Mouse (Mus musculus) layer of hippocampus, adult 11-12 months (tissue): ENCODE data around the gene Atxn2.
A peak's percentile ranks its signal among the peaks of the same experiment; 100 is the strongest.
"Not testable (repeated sequence)": the region's sequence is repeated elsewhere in the genome, so short reads cannot be mapped to it uniquely, and the experiment has no call there.

ENCODE experiments used
- DNase-seq: peaks from one replicate; pipeline ENCODE4 v3.0.0; 2022; ENCODE audit warnings: low spot score

Gene Atxn2

DNA sequence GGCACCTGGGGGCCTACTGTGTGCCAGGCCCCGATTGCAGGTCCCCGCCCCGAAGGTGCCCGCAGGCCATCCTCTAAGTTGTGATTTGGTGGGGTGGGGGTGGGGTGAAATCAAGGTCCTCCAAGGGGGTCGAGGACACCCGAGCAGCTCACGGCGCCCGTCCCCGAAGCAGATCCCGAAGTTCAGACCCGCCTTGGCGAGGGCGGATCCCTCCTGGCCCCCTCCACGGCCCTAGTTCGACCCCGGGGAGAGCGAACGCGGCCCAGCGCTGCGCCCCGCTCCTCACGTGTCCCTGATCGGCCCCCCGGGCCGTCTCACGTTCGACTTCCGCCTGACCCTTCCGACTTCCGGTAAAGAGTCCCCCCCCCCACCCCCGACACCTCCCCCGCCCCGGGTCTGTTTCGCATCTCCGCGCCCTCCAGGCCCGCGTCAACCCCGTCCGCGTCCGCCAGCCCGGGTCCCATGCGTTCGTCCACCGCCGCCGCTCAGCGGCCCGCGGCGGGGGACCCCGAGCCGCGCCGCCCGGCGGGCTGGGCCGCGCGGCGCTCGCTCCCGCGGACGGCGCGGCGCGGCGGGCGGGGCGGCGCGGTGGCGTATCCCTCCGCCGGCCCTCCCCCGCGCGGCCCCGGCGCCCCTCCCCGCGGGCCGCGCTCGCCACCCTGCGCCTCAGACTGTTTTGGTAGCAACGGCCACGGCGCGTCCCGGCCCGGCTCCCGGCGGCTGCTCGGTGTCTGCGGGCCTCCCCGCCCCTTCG is at the start of gene Atxn2:
Gene Atxn2, plus strand, starts transcription at position 164 of the 754 bp plus-strand sequence.
- DNase-seq, result peak; percentile 81

DNA sequence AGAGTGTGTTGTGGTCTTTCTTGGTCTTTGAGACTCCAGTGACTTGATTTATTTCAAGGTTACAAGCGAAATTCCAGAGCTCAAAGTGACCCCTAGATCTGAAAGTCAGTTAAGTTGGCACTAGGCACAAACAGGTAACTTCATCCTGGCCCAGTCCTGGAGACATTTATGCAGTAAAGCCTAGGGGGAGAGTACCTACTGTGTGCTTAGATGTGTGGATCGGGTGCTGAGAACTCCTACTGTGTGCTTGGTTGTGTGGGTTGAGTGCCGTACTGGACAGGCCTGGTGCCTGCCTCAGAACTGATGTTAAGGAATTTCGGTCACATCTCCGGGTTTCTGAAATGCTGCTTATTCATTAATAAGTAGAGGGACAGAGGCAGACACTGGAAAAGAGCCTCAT is 49.6 kb upstream of the Atxn2 start:
- no peak for DNase-seq

DNA sequence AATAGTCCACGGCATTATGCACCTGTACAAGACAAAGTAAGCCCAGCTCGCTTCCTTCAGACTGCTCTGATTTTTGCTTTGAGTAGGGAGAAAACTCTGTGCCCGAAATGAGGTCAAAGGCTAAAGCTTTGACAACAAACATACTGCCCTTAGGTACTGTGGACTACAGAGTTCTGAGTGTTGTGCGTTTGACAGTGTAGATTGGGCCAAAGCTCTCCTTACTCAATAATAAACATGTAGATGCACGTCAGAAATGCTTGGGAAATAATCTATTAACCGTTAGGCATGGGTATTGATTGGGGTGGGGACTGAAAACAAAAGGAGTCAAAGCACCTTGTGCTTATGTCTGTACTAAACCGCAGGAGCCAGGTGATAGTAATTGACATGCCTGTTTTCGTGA is 47.7 kb upstream of the Atxn2 start:
- DNase-seq, result no peak

DNA sequence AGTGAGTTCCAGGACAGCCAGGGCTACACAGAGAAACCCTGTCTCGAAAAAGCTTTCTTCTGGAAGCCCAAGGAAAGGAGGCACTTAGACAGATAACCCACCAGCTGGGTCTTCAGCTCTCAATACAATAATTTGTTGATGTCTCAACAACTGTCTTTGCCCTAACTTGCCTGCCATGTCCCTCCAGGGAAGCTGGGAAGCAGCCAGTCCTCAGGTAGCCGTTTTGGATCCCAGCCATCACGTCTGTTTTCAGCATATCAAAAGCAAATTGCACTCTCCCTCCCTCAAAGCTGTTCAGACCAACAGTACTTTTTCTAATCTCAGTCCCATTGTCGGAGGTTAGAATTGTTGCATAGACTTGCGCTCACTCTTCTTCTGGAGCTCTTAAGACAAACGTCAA is 47.1 kb upstream of the Atxn2 start:
- DNase-seq, result no peak

DNA sequence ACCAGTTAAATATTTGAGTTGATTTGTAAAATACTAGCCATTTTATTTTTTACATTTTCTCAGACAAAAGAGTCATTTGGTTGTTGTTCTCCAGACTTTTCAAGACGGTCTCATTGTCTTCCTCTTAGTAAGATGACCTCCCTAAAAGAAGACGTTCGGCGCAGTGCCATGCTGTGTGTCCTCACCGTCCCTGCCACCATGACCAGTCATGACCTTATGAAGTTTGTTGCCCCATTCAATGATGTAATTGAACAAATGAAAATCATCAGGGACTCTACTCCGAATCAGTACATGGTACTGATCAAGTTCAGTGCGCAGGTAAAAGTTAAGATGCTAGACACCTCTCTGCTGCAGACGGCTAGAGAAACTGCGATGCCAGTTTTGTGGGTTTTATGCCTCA is 46.2 kb upstream of the Atxn2 start:
- DNase-seq, result no peak

DNA sequence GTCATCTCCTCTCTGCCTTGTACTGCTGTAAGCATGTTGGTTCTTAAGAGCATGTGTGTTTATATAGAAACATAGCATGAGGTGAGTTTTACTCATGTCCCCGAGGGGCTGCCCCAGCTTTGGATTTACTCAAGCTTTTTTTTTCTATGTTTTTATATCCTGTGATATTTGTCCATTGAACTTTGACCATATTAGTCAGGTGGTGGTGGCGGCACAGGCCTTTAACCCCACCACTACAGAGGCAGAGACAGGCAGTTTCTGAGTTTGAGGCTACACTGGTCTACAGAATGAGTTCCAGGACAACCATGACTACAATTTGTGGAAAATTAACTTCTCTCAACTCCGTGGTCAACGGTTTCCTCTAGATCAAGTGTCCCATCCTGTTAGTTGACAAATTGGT is 44.1 kb upstream of the Atxn2 start:
- DNase-seq, result no peak

DNA sequence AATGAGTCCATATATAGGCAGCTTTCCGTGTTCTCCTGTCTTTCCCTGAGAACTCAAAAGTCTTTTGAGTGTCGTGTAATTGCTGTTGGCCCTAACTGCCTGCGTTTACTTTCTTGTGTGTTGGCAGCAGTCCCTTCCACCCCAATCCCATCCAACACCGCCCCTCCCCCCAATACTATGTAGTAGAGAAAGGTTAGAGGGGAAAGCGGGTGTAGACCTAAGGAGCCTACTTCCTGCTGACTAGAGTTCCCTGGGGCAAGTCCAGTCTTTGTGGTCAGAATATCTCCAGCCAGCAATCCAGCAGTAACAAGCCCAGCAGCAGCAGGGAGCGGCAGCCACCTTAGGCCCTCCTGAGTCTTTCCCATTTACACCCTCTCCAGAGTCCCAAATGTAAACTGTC is 42.7 kb upstream of the Atxn2 start:
- DNase-seq, result no peak

DNA sequence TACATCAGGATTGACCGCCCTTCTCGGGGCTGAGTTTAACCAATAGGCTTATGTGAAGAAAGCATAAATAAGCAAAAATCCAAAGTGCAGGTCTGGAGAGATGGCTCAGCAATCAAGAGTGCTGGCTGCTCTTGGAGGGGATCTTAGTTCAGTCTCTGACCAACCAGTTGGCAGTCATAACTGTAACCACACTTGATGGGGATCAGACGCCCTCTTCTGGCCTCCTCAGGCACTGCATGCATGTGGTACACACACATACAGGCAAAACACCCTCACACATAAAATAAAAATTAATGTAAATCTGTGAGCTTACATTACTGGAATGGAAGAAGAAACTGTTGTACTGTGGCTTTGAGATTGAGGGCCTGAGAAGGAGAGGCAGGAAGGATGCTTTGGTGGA is 40.7 kb upstream of the Atxn2 start:
- DNase-seq, result no peak

DNA sequence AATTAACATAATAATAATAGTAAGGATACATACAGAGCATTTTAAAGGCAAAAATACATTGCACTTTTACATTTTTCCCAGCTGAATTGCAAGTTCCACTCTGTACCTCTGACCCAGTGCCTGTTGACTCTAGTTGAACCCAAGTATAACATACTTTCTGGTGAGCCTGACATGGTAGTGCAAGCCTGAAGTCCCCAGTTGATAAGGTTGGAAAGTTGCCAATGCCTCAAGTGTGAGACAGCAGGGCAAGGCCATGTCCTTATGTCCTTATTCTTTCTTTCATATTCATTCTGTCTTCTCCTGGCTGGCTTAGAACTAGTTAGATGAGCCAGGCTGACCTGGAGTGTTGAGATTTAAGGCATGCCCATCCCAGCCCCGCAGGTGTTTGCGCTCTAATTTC is 28.9 kb upstream of the Atxn2 start:
- no peak for DNase-seq

DNA sequence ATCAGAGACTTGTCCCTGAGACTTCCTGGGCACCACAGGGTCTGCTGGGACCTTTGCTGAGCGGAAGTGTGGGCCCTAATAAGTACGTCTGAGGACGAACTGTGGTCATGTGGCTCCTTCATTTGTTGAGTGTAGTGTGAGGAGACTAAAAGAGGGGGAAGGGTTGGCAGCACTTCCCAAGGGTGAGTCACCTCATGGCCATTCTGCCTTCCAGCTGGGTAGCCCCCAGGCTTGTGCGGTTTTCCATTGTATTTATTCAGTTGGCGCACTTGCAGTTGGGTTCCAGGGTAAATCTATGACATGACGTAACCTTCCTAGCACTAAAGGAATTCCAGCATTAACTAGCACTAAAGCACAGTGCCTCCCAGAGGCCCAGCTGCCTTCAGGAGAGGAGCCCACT is 25.6 kb upstream of the Atxn2 start:
- no peak for DNase-seq

DNA sequence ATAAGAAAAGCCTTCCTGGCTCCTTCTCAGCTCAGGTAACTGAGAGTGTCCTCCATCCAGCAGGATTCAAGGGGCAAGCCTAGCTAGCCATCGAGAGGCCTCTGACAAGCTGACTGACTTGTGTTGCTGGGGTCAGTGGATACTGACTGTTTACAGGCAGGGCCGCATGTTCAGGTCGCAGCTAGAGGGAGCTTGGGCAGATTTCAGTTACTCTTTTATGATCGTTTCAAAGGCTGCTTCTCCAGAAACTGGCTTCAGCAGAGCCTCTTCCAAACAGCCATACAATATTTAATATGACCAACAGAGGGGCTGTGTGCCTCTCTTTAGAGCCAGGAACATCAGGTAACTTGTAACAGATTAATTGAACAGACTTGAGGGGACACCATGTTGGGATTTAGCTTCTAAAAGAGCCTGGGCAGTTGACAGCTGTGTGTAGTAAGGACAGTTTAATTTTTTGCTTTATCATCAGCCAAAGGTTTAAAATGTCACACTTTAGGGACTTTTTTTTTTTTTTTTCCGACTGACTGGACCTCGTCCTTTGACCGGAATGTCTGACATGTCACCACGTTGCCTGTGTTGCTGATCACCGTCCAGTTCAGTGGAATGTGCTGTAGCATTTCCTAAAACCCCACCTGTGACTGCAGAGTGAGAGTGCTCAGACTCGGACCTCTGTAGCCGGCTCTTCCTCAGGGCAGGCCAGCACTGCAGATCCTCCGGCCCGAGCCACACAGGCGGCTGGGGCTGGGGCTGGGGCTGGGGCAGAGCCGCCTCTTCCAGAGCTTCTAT is 24.8 kb upstream of the Atxn2 start:
- DNase-seq, result no peak

DNA sequence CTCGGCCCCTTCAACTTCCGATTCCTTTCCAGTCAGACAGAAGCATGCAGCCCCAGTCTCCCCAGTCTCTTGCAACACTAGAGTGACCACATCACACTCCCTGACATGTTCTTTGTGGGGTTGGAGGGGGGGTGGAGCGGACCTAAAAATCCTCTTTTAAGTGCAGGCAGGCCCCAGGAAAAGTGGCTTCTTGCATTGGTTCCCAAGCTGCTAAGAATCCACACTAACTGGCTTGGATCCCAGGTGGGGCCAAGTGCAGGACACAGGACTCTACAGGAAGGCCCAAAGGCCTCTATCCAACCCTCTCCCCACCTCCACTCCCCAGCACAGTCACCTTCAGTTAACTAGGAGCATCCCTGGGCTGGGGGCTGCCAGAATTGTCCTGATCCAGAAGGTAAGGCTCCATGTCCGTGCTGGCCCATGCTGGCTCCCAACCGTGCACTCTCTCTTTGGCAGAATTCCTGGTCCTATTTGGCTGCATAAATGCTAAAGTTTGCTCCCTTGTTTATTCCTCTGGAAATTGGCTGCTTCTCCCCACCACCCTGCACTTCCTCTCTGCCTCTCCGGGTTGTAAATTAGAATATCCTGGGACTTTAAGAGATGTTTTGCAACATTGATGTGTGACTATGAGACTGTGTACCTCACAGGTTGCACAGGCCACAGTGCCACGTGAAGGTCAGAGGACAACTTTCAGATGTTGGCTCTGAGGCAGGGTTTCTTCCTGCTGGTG is 20.5 kb upstream of the Atxn2 start:
- DNase-seq, result no peak

DNA sequence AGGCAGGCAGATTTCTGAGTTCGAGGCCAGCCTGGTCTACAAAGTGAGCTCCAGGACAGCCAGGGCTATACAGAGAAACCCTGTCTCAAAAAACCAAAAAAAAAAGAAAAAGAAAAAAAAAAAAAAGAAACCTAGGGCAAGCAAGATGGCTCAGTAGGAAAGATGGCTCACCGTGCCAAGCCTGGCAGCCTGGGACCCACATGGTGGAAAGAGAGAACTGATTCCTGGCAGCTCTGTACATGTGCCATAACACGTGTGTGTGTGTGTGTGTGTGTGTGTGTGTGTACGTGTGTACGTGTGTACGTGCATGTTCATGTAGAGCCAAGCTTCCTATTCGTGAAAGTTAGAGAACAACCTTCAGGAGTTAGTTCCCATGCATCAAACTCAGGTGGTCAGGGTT is 19.7 kb upstream of the Atxn2 start:
- DNase-seq, result not testable (repeated sequence)

DNA sequence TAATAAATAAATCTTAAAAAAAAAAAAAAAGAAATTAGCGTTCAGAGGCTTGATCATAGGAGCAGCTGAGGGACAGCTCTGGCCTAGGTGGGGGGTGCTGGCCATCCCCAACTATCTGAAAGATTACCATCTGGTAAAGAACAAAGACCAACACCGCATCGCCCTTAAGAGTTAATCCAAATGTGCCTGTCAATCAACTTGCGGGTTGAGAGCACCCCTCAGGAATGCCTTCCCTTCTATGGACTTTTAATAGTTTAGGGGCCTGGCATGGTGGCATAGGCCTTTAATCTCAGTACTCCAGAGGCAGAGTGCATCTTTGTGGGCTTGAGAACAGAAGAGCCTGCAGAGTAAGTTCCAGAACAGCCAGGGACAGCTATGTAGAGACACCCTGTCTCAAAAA is 18.2 kb upstream of the Atxn2 start:
- no peak for DNase-seq

DNA sequence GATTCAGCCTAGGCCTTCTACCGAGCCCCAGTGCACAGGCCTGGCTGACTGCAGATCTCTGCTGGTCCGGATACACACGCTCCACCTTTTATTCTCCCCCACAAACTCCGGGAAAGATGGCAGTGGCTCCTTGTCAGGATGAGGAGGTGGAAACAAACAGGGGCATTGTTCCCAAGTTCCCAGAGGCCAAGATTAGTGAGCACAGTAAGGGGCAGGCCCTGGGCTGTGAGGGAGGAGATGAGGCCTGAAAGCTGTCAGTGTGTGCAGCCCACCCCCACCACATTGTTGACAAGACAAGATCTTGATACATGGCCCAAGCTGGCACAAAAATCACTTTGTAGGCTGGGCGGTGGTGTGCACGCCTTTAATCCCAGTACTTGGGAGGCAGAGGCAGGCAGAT is 14.4 kb upstream of the Atxn2 start:
- DNase-seq, result no peak

DNA sequence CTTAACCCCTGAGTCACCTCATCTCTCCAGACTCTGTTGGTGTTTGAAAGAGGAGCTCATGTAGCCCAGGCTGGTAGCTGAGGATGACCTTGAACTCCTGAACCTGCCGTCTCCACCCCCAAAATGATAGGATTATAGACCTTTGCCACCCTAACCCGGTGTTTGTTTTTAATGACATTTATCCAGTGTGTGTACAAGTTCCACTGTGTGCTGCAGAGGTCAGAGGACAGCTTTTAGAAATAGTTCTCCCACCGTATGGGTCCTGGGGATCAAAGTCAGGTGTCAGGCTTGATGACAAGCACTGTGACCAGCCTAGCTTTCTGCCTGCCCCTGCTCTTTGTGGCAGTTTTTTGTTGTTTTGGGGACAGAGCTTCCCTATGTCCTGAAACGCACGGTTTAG is 11.2 kb upstream of the Atxn2 start:
- no peak for DNase-seq

DNA sequence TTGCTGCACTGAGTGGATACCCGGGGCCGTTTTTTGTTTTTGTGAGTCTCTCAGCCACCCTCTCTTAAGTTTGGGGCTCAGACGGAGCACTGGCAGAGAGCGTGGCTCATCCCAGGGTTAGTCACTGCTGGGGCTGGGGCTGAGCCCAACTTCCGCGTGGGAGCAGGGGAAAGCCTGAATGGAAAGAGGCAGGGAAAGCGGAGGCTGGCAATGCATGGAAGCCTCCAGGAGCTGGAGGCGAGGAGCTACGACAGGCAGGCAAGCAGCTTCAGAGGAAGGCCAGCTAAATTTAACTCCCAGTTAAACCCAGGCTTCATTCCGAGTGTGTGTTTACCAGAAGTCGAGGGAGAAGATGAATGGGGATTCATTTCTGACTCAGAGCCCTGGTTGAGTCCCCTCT is 10.6 kb upstream of the Atxn2 start:
- peak; percentile 46 for DNase-seq

DNA sequence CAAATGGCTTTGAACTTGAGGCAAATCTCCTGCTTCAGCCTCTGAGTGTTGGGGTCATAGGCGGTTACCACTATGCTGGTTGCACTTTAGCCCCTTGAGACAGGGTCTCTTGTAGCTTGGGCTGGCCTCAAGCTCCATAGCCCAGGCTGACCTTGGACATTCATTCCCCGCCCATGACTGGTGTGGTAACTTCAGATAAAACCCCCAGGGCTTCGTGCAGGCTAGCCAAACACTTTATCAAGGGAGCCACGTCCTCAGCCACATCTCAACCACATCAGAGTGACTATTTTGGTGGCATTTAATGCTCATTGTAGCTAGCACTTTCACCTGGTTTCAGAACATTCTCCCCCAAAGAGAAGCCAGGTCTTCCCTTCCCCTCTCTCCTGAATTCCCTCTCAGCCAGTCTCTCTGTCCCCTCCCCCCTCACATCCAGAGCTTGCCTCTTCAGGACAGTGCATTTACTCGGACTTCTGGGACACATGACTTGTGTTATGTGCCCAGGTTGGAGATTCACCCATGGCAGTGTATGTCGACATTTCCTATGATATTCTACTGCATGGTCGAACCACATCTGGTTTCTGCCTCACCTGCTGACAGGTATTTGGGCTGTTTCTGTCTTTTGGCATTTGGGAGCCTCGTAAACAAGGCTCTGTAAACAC is 9.9 kb upstream of the Atxn2 start:
- DNase-seq, result no peak

DNA sequence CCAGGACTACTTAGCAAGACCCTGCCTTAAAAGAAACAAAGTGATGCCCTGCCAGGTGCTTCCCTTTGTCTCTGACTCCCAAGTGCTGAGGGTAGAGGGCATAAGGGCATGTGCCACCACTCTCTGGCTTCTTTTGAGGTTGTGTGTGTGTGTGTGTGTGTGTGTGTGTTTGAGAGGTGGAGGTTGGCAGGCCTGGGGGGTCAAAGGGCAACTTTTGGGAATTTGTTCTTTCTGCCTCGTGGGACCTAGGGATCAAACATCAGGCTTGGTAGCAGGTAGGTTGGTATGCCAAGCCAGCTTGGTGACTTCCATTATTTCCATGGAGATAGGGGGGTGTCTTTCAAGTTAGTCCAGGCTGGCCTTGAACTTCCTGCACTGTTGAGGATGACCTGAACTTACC is 7.8 kb upstream of the Atxn2 start:
- no peak for DNase-seq

DNA sequence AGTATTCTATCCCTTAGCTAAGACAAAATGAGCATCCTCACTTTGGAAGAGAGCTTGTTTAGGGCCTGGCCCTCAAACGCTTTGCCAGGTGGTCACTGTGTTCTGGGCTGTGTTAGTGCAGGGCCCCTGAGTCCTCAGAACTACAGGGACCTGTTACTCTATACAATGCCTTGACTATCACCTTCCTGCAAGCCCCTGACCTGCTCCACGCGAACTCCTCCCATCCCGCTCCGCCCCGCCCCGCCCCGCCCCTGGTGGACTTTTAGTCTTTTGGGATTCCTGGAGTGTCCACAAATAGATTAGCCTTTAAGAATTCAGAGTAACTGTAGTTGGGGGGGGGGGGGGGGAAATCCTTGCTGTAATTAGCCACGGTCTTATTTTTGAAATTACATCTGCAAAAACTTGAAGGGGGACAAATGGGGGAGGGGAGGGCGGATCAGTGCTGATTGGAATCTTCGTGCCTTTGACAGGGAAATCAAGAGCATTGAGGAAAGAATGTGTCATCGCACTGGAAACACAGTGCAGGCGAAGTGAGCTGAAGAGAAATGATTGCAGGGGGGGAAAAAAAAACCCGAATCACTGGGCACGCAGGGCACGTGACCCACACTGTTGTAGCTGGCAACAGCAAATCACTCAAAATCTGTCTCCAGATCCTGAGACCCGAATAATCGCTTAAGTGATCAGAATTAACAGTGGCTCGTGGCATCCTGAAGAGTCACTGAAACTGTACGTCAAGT is 6.5 kb upstream of the Atxn2 start:
- no peak for DNase-seq

DNA sequence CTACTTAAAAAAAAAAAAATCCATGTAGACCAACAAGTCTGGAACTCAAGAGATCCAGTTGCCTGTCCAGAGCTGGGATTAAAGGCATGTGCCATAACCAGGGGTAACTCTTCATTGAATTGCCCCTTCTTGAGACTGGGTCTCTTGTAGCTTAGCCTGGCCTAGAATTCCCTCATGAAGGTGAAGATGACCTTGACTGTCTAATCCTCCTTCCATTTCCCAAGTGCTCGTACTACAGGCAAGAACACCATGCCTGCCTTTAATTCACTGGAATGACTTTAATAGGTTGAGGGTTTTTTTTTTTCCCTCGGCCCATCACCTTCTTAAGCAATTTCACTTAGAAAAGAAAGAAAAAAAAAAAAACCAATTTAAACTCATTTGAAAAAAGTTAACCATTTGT is 735 bp upstream of the Atxn2 start:
- DNase-seq, result no peak

DNA sequence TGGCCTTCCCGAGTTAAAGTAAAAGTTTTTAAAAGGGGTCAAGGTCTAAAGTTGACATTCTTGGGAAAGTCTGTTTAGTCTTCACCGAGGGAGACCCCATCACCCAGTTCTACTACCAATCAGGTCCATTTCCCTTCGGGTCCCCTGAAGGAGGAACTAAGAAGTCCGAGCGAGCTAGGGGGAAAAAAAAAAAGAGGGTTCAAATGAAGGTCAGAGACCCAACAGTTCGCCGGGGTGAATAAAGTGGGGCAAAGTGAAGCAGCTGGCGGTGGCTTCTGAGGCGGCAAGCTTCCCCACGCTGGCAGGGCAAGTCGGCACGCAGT is 325 bp upstream of the Atxn2 start:
- no peak for DNase-seq
